Mouse (Mus musculus): ENCODE measurements around the gene Wipf2. TPM values are rescaled to one million over a fixed set of nuclear protein-coding genes. Genes with fewer than 3 reads are reported as not detected.
A peak's percentile ranks its signal among the peaks of the same experiment; 100 is the strongest.
"Not testable (repeated sequence)": the region's sequence is repeated elsewhere in the genome, so short reads cannot be mapped to it uniquely, and the experiment has no call there.

The Wipf2 gene
- polyA plus RNA-seq, 1 experiment from 2014 or later: 5.4 TPM

GRCm38 (mm10) chr11:98933151-98933550, 69.7 kb downstream of the Wipf2 start:
- Histone ChIP-seq H3K9ac (ENCODE audit: low read depth, low read length) (no peak overlapping the region), H3K27me3 (ENCODE audit: control insufficient read depth, insufficient read depth, low read length) (no peaks in the 10 kb centered on the region; the same call in 1 of the 2 replicates), H3K4me2 (replicated peaks; ENCODE audit: low read depth, low read length) (no peak overlapping the region), H3K27ac (ENCODE audit: low read depth, low read length) (0 out of 2 replicates have a peak overlapping the region, but pooled peaks have one; percentile 24), H3K9me3 (ENCODE audit: control insufficient read depth, low read length) (no peaks in the 10 kb centered on the region), H3K4me1 (replicated peaks; ENCODE audit: control insufficient read depth, insufficient read depth, low read length) (peaks cover 45% of the 10 kb centered on the region), H3K4me3 (ENCODE audit: low read depth, low read length) (no peak overlapping the region), H3K36me3 (ENCODE audit: control insufficient read depth, insufficient read depth, low read length) (no peaks in the 10 kb centered on the region)
- DNase-seq (ENCODE audit: low spot score) (no peak), ATAC-seq (ENCODE audit: low FRiP score) (no peak)
- 48% methylated on average over 9 of the region's 9 CpGs for WGBS

GRCm38 (mm10) chr11:98933847-98934246, 70.4 kb downstream of the Wipf2 start:
- not testable (repeated sequence) for H3K27me3 ChIP-seq (ENCODE audit: control insufficient read depth, insufficient read depth, low read length); H3K9ac ChIP-seq (ENCODE audit: low read depth, low read length); H3K4me3 ChIP-seq (ENCODE audit: low read depth, low read length); H3K4me2 ChIP-seq (replicated peaks; ENCODE audit: low read depth, low read length); H3K27ac ChIP-seq (ENCODE audit: low read depth, low read length); ATAC-seq (ENCODE audit: low FRiP score); H3K9me3 ChIP-seq (ENCODE audit: control insufficient read depth, low read length); DNase-seq (ENCODE audit: low spot score); H3K36me3 ChIP-seq (ENCODE audit: control insufficient read depth, insufficient read depth, low read length)
- 91% methylated on average over 2 of the region's 2 CpGs for WGBS
- peaks cover 45% of the 10 kb centered on the region for H3K4me1 ChIP-seq (replicated peaks; ENCODE audit: control insufficient read depth, insufficient read depth, low read length)

- Histone ChIP-seq H3K27me3 (ENCODE audit: control insufficient read depth, insufficient read depth, low read length) (no peaks in the 10 kb centered on the region; the same call in 1 of the 2 replicates), H3K4me1 (replicated peaks; ENCODE audit: control insufficient read depth, insufficient read depth, low read length) (peaks cover 44% of the 10 kb centered on the region), H3K36me3 (ENCODE audit: control insufficient read depth, insufficient read depth, low read length) (no peaks in the 10 kb centered on the region), H3K4me3 (ENCODE audit: low read depth, low read length) (no peak overlapping the region), H3K4me2 (replicated peaks; ENCODE audit: low read depth, low read length) (no peak overlapping the region), H3K9me3 (ENCODE audit: control insufficient read depth, low read length) (no peaks in the 10 kb centered on the region), H3K9ac (ENCODE audit: low read depth, low read length) (no peak overlapping the region), H3K27ac (ENCODE audit: low read depth, low read length) (no peak overlapping the region)
- no peak for ATAC-seq (ENCODE audit: low FRiP score)
- DNase-seq (ENCODE audit: low spot score): no peak
- 91% methylated on average over 3 of the region's 3 CpGs for WGBS
Measured at GRCm38 (mm10) chr11:98934367-98934766, 70.9 kb downstream of the Wipf2 start.

GRCm38 (mm10) chr11:98935123-98935522, 71.7 kb downstream of the Wipf2 start:
- no peaks in the 10 kb centered on the region for H3K9me3 ChIP-seq (ENCODE audit: control insufficient read depth, low read length)
- H3K27me3 ChIP-seq (ENCODE audit: control insufficient read depth, insufficient read depth, low read length): no peaks in the 10 kb centered on the region; the same call in 1 of the 2 replicates
- ATAC-seq (ENCODE audit: low FRiP score) (no peak), DNase-seq (ENCODE audit: low spot score) (no peak)
- no peak overlapping the region for H3K4me2 ChIP-seq (replicated peaks; ENCODE audit: low read depth, low read length)
- peaks cover 49% of the 10 kb centered on the region for H3K4me1 ChIP-seq (replicated peaks; ENCODE audit: control insufficient read depth, insufficient read depth, low read length)
- no peak overlapping the region for H3K9ac ChIP-seq (ENCODE audit: low read depth, low read length)
- no peak overlapping the region for H3K27ac ChIP-seq (ENCODE audit: low read depth, low read length)
- WGBS: 90% methylated on average over 3 of the region's 3 CpGs
- H3K36me3 ChIP-seq (ENCODE audit: control insufficient read depth, insufficient read depth, low read length): no peaks in the 10 kb centered on the region
- H3K4me3 ChIP-seq (ENCODE audit: low read depth, low read length): no peak overlapping the region

GRCm38 (mm10) chr11:98936170-98936569, 72.7 kb downstream of the Wipf2 start:
- 2% methylated on average over 29 of the region's 29 CpGs for WGBS
- Histone ChIP-seq H3K9me3 (ENCODE audit: control insufficient read depth, low read length) (no peaks in the 10 kb centered on the region), H3K27me3 (ENCODE audit: control insufficient read depth, insufficient read depth, low read length) (no peaks in the 10 kb centered on the region; the same call in 1 of the 2 replicates), H3K9ac (ENCODE audit: low read depth, low read length) (peak overlapping the region; percentile 23; the same call in 1 of the 2 replicates), H3K4me2 (replicated peaks; ENCODE audit: low read depth, low read length) (peak overlapping the region; percentile 98), H3K27ac (ENCODE audit: low read depth, low read length) (peak overlapping the region; percentile 25; the same call in 1 of the 2 replicates), H3K4me1 (replicated peaks; ENCODE audit: control insufficient read depth, insufficient read depth, low read length) (peaks cover 56% of the 10 kb centered on the region), H3K36me3 (ENCODE audit: control insufficient read depth, insufficient read depth, low read length) (no peaks in the 10 kb centered on the region), H3K4me3 (ENCODE audit: low read depth, low read length) (peak overlapping the region; percentile 65)
- ATAC-seq (ENCODE audit: low FRiP score) (no peak), DNase-seq (ENCODE audit: low spot score) (peak; percentile 72)

GRCm38 (mm10) chr11:98936606-98937409, 73.4 kb downstream of the Wipf2 start:
- no peaks in the 10 kb centered on the region for H3K9me3 ChIP-seq (ENCODE audit: control insufficient read depth, low read length)
- ATAC-seq (ENCODE audit: low FRiP score): peak; percentile 41
- H3K27ac ChIP-seq (ENCODE audit: low read depth, low read length): peak overlapping the region; percentile 58; the same call in 1 of the 2 replicates
- peak overlapping the region; percentile 65 for H3K4me3 ChIP-seq (ENCODE audit: low read depth, low read length)
- H3K36me3 ChIP-seq (ENCODE audit: control insufficient read depth, insufficient read depth, low read length): no peaks in the 10 kb centered on the region
- no peaks in the 10 kb centered on the region; the same call in 1 of the 2 replicates for H3K27me3 ChIP-seq (ENCODE audit: control insufficient read depth, insufficient read depth, low read length)
- H3K4me2 ChIP-seq (replicated peaks; ENCODE audit: low read depth, low read length): peak overlapping the region; percentile 98
- peak overlapping the region; percentile 28; the same call in 1 of the 2 replicates for H3K9ac ChIP-seq (ENCODE audit: low read depth, low read length)
- peak; percentile 49 for DNase-seq (ENCODE audit: low spot score)
- WGBS: 1% methylated on average over 23 of the region's 23 CpGs
- peaks cover 55% of the 10 kb centered on the region for H3K4me1 ChIP-seq (replicated peaks; ENCODE audit: control insufficient read depth, insufficient read depth, low read length)

- no peaks in the 10 kb centered on the region for H3K9me3 ChIP-seq (ENCODE audit: control insufficient read depth, low read length)
- peaks cover 49% of the 10 kb centered on the region for H3K4me1 ChIP-seq (replicated peaks; ENCODE audit: control insufficient read depth, insufficient read depth, low read length)
- peak overlapping the region; percentile 98 for H3K4me2 ChIP-seq (replicated peaks; ENCODE audit: low read depth, low read length)
- no peaks in the 10 kb centered on the region; the same call in 1 of the 2 replicates for H3K27me3 ChIP-seq (ENCODE audit: control insufficient read depth, insufficient read depth, low read length)
- peak overlapping the region; percentile 65 for H3K4me3 ChIP-seq (ENCODE audit: low read depth, low read length)
- DNase-seq (ENCODE audit: low spot score) (peak; percentile 91), ATAC-seq (ENCODE audit: low FRiP score) (peak; percentile 86)
- no peaks in the 10 kb centered on the region for H3K36me3 ChIP-seq (ENCODE audit: control insufficient read depth, insufficient read depth, low read length)
- peak overlapping the region; percentile 67 for H3K9ac ChIP-seq (ENCODE audit: low read depth, low read length)
- peak overlapping the region; percentile 58 for H3K27ac ChIP-seq (ENCODE audit: low read depth, low read length)
- under 1% methylated on average over 33 of the region's 38 CpGs for WGBS
Measured at GRCm38 (mm10) chr11:98937410-98937913, 74.0 kb downstream of the Wipf2 start.

GRCm38 (mm10) chr11:98937914-98938694, 74.7 kb downstream of the Wipf2 start:
- Histone ChIP-seq H3K4me3 (ENCODE audit: low read depth, low read length) (peak overlapping the region; percentile 65), H3K9me3 (ENCODE audit: control insufficient read depth, low read length) (no peaks in the 10 kb centered on the region), H3K9ac (ENCODE audit: low read depth, low read length) (peak overlapping the region; percentile 67), H3K4me2 (replicated peaks; ENCODE audit: low read depth, low read length) (peak overlapping the region; percentile 98), H3K27me3 (ENCODE audit: control insufficient read depth, insufficient read depth, low read length) (no peaks in the 10 kb centered on the region; the same call in 1 of the 2 replicates), H3K36me3 (ENCODE audit: control insufficient read depth, insufficient read depth, low read length) (no peaks in the 10 kb centered on the region), H3K27ac (ENCODE audit: low read depth, low read length) (peak overlapping the region; percentile 58), H3K4me1 (replicated peaks; ENCODE audit: control insufficient read depth, insufficient read depth, low read length) (peaks cover 47% of the 10 kb centered on the region)
- ATAC-seq (ENCODE audit: low FRiP score): no peak; the same call in 1 of the 2 replicates
- DNase-seq (ENCODE audit: low spot score): peak; percentile 45
- 1% methylated on average over 36 of the region's 39 CpGs for WGBS

Data from hindbrain, embryonic 11.5 days (tissue).